Mouse (Mus musculus) right cerebral cortex, postnatal 25 days (tissue): Measurements from ENCODE around the gene Gm11020.

ENCODE experiments used
- DNase-seq: peaks from one replicate; pipeline ENCODE4 v3.0.0; 2022

Gene Gm11020

DNA sequence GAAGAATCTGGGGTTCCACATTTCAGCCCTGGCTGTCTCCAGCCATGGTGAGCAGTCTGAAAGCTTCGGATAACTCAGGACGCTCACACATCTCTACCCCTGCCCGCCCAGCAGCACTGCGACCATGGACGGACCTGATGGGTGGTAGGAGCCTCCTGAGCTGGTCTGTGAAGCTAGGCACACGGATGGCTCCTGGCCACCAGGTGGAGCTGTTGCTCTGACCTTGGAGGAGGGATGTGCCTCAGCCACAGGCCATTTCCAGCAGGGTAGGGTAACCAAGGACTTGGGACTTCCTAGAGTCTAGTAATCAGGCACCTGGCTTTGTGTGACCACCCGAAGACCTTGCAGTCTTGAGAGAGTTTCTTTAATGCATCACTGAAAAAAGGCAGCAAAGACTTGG is 22.6 kb downstream of the Gm11020 start:
- peak; percentile 86 for DNase-seq

DNA sequence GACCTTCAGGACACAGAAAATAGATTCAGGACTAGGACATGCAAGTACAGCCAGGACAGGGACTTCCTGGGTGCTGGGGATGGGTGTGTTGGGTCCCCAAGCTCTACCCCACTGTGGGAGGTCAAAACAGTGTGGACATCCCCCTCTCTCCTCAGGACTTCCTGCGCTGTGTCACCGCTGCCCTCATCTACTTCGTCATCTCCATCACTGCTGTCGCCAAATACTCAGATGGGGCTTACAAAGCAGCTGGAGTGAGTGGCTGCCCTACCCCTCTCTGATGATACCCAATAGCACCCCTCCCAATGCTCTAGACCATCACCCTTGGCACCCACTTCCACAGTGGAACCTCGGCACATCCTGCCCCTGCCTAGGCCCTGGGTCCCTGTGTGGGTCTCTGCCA is 23.3 kb downstream of the Gm11020 start:
- no peak for DNase-seq

DNA sequence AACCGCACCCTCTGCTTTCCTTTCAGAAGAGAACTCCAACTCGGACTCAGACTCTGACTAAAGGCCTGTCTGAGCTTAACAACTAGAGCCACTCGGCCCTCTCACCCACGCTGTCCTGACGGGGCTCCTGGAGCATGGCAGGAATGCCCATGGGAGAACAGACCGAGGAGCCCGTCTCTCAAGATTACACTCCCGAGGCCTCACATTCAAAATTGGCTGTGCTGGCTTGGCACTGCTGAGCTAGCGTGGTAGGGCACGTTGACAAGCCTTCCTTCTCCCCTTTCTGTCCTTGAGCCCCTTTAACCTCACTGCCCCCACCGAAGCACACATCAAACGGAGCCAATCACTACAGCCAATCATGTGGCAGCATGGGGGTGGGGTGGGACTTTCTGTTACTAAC is 25.3 kb downstream of the Gm11020 start:
- DNase-seq, result no peak

DNA sequence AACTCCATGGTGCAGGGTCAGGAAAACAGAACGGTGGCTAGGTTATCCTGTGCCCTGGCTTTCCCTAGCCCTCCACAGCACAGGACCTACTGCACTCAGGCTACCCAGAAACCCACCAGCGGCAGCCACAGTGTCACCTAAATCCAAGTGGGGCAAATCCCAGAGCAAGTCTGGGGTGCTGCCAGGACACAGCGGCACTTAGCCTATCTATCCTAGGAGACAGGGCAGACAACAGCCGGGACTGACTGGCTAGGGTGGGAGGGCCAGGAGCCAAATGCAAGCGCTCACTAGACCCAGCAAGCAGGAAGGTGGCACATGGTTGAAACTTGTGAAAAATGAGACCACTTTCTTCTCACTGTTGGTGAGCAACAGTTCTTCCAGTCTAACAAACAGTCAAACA is 27.6 kb downstream of the Gm11020 start:
- DNase-seq, result no peak

DNA sequence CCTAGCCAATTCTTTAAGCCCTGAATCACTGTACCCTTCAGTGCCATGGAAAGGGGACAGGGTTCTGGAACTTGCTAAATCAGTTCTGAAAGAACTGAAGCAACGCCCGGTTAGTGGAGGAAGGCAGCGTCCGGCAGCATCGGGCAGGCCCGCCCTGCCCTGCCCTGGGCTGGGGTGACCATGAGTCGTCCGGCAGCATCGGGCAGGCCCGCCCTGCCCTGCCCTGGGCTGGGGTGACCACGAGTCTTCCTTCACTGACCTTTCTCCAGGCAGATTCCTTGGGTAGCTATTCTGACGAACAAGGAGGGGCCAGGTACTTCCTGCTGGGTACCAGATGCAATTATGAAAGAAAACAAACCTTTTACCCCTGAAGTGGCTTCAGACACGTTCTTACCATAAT is 28.7 kb downstream of the Gm11020 start:
- DNase-seq, result no peak

DNA sequence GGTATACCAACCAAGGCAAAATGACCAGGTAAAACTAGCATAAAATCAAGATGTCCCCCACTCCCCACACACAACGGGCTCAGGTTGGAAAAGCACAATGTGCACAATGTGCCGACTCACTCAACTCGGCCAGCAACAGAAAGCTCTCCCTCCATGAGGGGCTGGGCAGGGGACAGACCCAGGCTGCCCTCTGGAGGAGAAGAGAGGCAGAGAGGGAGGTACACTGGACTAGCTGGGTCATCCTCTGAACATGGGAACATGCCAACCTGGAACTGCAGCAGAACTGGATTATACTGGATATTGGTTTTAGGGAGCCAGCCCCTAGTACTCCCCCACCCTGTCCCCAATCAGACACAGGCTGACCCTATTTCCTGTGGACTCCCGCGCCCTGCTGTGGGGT is 31.8 kb downstream of the Gm11020 start:
- DNase-seq, result no peak

DNA sequence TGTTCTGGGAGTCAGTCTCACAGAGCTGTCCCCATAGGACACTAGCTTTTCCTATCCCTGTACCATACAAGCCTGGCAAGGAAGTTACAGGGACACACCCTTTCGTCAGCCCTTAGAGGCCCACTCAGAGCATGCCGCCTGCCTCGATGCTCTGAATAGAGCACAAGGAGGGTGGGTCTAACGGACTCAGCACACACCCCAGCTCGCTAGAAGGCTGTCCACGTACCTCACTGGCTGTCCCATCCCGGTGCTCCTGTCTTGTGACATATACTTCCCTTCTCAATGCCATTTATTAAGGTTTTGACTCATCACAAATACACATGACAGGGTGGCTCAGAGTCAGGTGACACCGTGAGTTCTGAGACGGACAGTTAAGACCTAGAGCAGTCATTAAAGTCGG is 33.1 kb downstream of the Gm11020 start:
- DNase-seq, result no peak

DNA sequence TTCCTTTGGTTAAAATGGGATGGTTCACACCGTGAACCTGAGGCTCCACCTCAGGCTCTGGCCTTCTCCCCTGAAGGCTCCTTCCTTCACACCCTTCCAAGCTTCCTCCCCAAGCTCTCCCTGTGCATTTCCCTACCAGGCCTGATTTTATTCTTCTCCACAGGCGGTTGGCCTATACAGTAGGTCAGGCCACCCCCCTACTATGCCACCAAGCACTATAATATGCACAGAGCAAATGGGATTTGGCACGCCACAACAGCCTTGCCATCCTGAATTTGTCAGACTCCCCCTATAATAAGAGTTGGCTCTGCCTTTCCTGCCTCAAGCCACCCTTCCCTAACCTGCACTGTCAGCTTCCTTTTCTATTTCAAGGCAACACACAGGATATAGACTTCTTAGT is 37.3 kb downstream of the Gm11020 start:
- DNase-seq, result no peak

DNA sequence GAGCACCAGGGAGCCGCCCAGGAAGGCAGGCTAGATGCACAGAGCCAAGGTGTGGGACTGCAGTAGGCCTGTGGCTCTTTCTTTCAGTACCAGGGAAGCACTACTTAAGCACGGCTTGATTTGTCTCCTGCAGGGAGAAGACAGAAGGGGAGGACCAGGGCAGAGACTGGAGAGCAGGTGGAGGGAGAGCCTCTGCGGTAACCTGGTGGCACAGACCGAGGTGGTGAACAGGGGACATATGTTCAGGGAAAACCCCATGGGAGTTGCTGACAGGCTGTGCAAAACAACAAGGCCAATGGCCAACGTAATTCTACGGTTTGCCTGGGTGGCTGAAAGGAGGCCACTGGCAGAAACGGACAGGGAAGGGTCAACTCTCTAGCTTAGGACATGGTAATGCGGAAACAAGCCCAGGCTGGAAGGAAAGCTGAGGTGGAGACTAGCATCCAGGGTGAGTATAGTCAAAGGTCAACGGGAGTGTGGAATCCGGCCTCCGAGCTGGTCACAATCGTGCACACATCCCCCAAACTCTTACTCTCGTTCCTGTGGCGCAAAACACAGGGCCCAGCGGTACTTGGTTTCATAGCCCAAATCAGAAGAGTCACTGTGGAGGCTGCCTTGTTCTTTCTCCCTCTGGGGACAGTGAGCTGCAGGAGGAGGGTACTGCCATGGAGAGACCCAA is 38.5 kb downstream of the Gm11020 start:
- no peak for DNase-seq

DNA sequence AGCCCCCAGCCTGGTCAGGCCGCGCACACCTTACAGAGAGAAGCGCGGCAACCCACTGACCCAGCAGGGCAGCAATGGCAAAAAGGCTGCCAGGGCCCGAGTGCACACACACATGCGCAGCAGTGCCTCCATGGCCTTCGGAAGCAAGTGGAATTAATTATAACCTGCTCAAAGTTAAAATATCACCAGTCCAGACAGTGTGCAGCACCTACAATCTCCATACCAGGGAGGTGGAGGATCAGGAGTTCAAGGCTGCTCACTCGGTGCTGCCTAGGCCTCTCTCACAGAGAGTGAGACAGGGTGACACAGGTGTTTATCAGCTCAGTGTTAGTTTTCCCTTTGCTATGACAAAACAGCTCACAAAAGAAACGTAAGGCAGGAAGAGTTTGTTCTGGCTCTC is 44.3 kb downstream of the Gm11020 start:
- no peak for DNase-seq

DNA sequence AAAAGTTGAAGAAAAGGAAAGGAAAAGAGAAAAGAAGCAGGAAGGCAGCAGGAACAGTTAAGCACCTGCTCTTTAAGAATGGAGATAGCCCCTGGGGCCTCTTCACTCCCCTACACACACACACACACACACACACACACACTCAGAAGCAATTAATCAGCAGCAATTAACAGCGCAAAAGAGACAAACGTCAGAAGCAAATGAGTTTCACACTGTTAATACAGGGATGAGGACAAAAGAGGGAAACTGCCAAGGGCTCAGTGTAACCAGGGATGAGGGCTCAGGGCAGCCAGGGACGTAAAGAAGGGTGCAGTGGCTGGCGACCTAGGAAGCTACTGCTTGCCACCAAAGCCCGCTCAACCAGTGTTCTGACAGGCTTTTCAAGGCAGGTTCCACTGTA is 46.0 kb downstream of the Gm11020 start:
- DNase-seq, result no peak

DNA sequence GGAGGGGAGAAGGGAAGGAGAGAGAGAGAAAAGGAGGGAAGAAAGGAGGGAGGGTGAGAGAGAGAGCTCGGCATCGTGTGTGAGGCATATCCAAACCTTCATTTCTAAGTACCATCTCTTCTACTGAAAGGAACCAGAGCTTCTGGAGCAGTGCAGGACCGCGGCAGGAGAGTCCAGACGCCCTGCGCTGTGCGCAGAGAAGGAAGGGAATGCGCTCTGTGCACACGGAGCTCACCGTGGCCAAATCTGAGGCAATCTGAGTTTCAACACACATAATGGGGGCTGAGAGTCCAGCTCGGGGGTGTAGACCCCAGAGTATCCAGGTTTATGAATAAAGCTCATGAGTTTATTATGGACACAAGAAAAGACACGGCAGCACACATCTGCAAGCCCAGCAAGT is 48.2 kb downstream of the Gm11020 start:
- no peak for DNase-seq

DNA sequence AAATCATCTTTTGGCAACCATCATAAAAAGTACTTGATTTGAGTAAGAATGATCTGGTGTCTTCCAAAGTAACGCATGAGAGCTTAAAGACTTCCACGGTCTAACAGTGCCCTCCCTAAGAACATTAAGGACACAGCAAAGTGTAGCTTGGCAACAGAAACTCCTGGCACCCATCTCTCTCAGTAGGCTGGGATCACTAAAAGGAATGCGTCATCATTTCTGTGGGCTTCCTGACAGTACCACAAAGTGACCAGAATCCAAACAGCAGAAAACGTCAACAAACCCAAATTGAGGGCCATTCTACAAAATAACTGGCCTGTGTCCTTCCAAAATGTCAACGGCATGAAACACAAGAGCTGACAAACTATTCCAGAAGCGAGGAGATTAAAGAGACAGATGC is 48.7 kb downstream of the Gm11020 start:
- DNase-seq, result no peak

DNA sequence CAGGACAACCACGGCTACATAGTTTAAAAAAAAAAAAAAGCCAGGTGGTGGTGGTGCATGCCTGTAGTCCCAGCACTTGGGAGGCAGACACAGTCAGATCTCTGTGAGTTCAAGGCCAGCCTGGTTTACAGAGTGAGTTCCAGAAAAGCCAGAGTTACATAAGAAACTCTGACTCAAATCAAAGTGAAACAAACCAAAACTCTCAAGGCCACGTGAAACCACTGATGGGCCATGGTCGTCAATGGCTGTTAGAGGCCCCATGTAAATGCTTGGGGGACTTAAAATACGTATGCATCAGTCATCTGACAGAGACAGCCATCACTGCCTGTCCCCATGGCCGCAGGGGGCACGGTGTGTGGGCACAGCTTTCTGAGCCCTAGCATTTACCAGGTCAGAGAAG is 49.8 kb downstream of the Gm11020 start:
- no peak for DNase-seq
